Mouse (Mus musculus): ENCODE data around the gene Actl6a. TPM values are rescaled to one million over a fixed set of nuclear protein-coding genes. Genes with fewer than 3 reads are reported as not detected.
"Not testable (repeated sequence)": the region's sequence is repeated elsewhere in the genome, so short reads cannot be mapped to it uniquely, and the experiment has no call there.

Gene Actl6a
- 266 and 278 TPM in 2 replicates for polyA plus RNA-seq (2016; fragmentation: Nextera tagmentation; extraction: Ambion mirVana)

DNA sequence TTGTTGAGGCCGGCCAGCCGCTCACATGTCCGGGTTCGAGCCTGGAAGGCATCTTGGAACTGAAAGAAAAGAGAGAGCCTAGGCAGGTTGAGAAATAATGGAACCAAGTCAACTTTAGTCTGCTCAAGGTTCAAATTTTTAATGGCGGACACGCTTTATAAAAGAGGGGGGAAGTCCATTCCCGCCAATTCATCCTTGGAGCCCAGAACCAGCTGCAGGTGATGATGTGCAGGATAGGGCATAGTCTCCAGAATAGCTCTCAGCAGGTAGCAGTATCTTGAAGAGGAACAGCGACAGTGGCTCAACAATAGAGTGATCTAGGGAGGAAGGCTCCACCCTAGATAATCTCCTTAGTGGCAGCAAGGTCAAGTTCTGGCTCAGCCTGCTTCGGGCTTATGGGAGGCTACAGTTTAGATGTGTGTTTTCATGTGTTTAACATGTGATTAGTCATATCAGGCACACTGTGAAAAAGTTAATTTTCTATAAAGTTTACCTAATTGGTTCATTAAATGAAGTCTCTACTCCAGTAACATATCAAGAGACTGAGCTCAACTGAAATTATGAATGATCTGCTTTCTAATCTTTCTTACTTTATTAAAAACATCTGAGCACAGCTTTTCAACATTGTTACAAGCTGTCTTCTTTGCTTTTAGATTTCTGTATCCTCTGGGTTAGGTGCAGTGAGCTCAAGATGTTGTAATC, at the start of gene Actl6a:
Actl6a (plus strand) TSS at position 652 of the 702 bp plus-strand sequence.
- 80% methylated on average over 9 of the region's 9 CpGs for WGBS

GRCm38 (mm10) chr3:32656398-32656994, 49.6 kb upstream of the Actl6a start:
- Histone ChIP-seq H3K9me3 (replicated peaks) (no peaks in the 10 kb centered on the region), H3K27me3 (ENCODE audit: low read depth, poor library complexity, severe bottlenecking) (no peaks in the 10 kb centered on the region), H3K4me3 (no peak overlapping the region), H3K27ac (replicated peaks) (no peak overlapping the region), H3K4me1 (peaks cover 9% of the 10 kb centered on the region), H3K36me3 (no peaks in the 10 kb centered on the region)
- 92% methylated on average over 10 of the region's 10 CpGs for WGBS
- no peak for DNase-seq (ENCODE audit: low spot score)

More for the DNA sequence above, at the start of gene Actl6a:
- H3K27me3 ChIP-seq (ENCODE audit: low read depth, poor library complexity, severe bottlenecking); H3K9me3 ChIP-seq (replicated peaks); H3K4me3 ChIP-seq; H3K36me3 ChIP-seq; H3K27ac ChIP-seq (replicated peaks); DNase-seq (ENCODE audit: low spot score): not testable (repeated sequence)
- peaks cover 13% of the 10 kb centered on the region for H3K4me1 ChIP-seq

DNA sequence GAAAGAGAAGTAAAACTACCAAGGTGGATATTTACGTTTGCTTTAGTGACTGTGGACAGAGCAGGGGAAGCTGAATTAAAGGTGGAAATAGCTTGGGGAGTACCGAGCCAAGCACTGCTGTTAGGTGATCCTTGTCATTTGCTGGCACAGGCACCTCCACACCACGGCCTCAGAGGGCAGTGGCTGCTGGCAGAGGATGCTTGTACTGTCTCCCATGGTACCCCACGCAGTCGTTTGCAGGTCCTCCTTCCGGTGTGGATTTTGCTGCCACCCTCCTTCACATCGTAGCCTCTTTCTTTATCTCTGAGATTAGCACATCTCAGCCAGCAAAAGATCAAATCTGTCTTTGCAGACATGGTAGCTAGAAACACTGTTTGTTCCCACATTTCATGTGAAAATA, 47.7 kb upstream of the Actl6a start:
- H3K27me3 ChIP-seq (ENCODE audit: low read depth, poor library complexity, severe bottlenecking): no peaks in the 10 kb centered on the region
- 82% methylated on average over 7 of the region's 7 CpGs for WGBS
- no peak overlapping the region for H3K27ac ChIP-seq (replicated peaks)
- peaks cover 9% of the 10 kb centered on the region for H3K4me1 ChIP-seq
- no peaks in the 10 kb centered on the region for H3K9me3 ChIP-seq (replicated peaks)
- H3K4me3 ChIP-seq: no peak overlapping the region
- DNase-seq (ENCODE audit: low spot score): no peak
- H3K36me3 ChIP-seq: no peaks in the 10 kb centered on the region

- WGBS: 86% methylated on average over 16 of the region's 16 CpGs
- no peak for DNase-seq (ENCODE audit: low spot score)
- no peak overlapping the region for H3K27ac ChIP-seq (replicated peaks)
- H3K4me3 ChIP-seq: no peak overlapping the region
- no peaks in the 10 kb centered on the region for H3K36me3 ChIP-seq
- H3K27me3 ChIP-seq (ENCODE audit: low read depth, poor library complexity, severe bottlenecking): no peaks in the 10 kb centered on the region
- H3K9me3 ChIP-seq (replicated peaks): no peaks in the 10 kb centered on the region
- H3K4me1 ChIP-seq: peaks cover 9% of the 10 kb centered on the region
These were observed 47.3 kb upstream of the Actl6a start for GRCm38 (mm10) chr3:32658821-32659220.

GRCm38 (mm10) chr3:32659506-32659905, 46.6 kb upstream of the Actl6a start:
- Histone ChIP-seq H3K36me3 (no peaks in the 10 kb centered on the region), H3K4me1 (peaks cover 9% of the 10 kb centered on the region), H3K27me3 (ENCODE audit: low read depth, poor library complexity, severe bottlenecking) (no peaks in the 10 kb centered on the region), H3K4me3 (no peak overlapping the region), H3K9me3 (replicated peaks) (no peaks in the 10 kb centered on the region), H3K27ac (replicated peaks) (no peak overlapping the region)
- WGBS: 87% methylated on average over 2 of the region's 2 CpGs
- DNase-seq (ENCODE audit: low spot score): no peak

GRCm38 (mm10) chr3:32660276-32660675, 45.8 kb upstream of the Actl6a start:
- DNase-seq (ENCODE audit: low spot score): no peak
- Histone ChIP-seq H3K4me1 (peaks cover 9% of the 10 kb centered on the region), H3K27ac (replicated peaks) (no peak overlapping the region), H3K36me3 (no peaks in the 10 kb centered on the region), H3K27me3 (ENCODE audit: low read depth, poor library complexity, severe bottlenecking) (no peaks in the 10 kb centered on the region), H3K9me3 (replicated peaks) (no peaks in the 10 kb centered on the region), H3K4me3 (no peak overlapping the region)
- WGBS: 61% methylated on average over 8 of the region's 8 CpGs

- no peak overlapping the region; the same call in 1 of the 2 replicates for H3K27ac ChIP-seq (replicated peaks)
- WGBS: 75% methylated on average over 8 of the region's 8 CpGs
- H3K27me3 ChIP-seq (ENCODE audit: low read depth, poor library complexity, severe bottlenecking): no peaks in the 10 kb centered on the region
- no peaks in the 10 kb centered on the region for H3K9me3 ChIP-seq (replicated peaks)
- peaks cover 9% of the 10 kb centered on the region for H3K4me1 ChIP-seq
- DNase-seq (ENCODE audit: low spot score): no peak
- H3K4me3 ChIP-seq: no peak overlapping the region
- H3K36me3 ChIP-seq: no peaks in the 10 kb centered on the region
These were observed 45.1 kb upstream of the Actl6a start for GRCm38 (mm10) chr3:32660831-32661555.

GRCm38 (mm10) chr3:32661556-32661930, 44.6 kb upstream of the Actl6a start:
- 95% methylated on average over 3 of the region's 3 CpGs for WGBS
- no peak overlapping the region for H3K4me3 ChIP-seq
- DNase-seq (ENCODE audit: low spot score): no peak
- no peaks in the 10 kb centered on the region for H3K9me3 ChIP-seq (replicated peaks)
- H3K36me3 ChIP-seq: no peaks in the 10 kb centered on the region
- H3K27ac ChIP-seq (replicated peaks): no peak overlapping the region
- H3K27me3 ChIP-seq (ENCODE audit: low read depth, poor library complexity, severe bottlenecking): no peaks in the 10 kb centered on the region
- peaks cover 9% of the 10 kb centered on the region for H3K4me1 ChIP-seq

- no peaks in the 10 kb centered on the region for H3K27me3 ChIP-seq (ENCODE audit: low read depth, poor library complexity, severe bottlenecking)
- H3K9me3 ChIP-seq (replicated peaks): no peaks in the 10 kb centered on the region
- H3K4me3 ChIP-seq: no peak overlapping the region
- H3K27ac ChIP-seq (replicated peaks): no peak overlapping the region
- H3K36me3 ChIP-seq: no peaks in the 10 kb centered on the region
- no peaks in the 10 kb centered on the region for H3K4me1 ChIP-seq
- WGBS: 84% methylated on average over 9 of the region's 9 CpGs
- DNase-seq (ENCODE audit: low spot score): no peak
These were observed 37.7 kb upstream of the Actl6a start for GRCm38 (mm10) chr3:32668256-32668959.

- Histone ChIP-seq H3K9me3 (replicated peaks) (no peaks in the 10 kb centered on the region), H3K36me3 (no peaks in the 10 kb centered on the region), H3K4me3 (no peak overlapping the region), H3K4me1 (no peaks in the 10 kb centered on the region), H3K27me3 (ENCODE audit: low read depth, poor library complexity, severe bottlenecking) (no peaks in the 10 kb centered on the region), H3K27ac (replicated peaks) (no peak overlapping the region)
- WGBS: 79% methylated on average over 6 of the region's 6 CpGs
- no peak for DNase-seq (ENCODE audit: low spot score)
These were observed 36.9 kb upstream of the Actl6a start for GRCm38 (mm10) chr3:32669211-32669610.

GRCm38 (mm10) chr3:32670196-32670595, 35.9 kb upstream of the Actl6a start:
- Histone ChIP-seq H3K9me3 (replicated peaks) (no peaks in the 10 kb centered on the region), H3K4me3 (no peak overlapping the region), H3K4me1 (no peaks in the 10 kb centered on the region), H3K27me3 (ENCODE audit: low read depth, poor library complexity, severe bottlenecking) (no peaks in the 10 kb centered on the region), H3K27ac (replicated peaks) (no peak overlapping the region), H3K36me3 (no peaks in the 10 kb centered on the region)
- no peak for DNase-seq (ENCODE audit: low spot score)
- 93% methylated on average over 4 of the region's 4 CpGs for WGBS

GRCm38 (mm10) chr3:32673151-32673550, 32.9 kb upstream of the Actl6a start:
- no peaks in the 10 kb centered on the region for H3K27me3 ChIP-seq (ENCODE audit: low read depth, poor library complexity, severe bottlenecking)
- no peaks in the 10 kb centered on the region for H3K36me3 ChIP-seq
- H3K4me1 ChIP-seq: no peaks in the 10 kb centered on the region
- no peaks in the 10 kb centered on the region for H3K9me3 ChIP-seq (replicated peaks)
- H3K4me3 ChIP-seq: no peak overlapping the region
- no peak overlapping the region for H3K27ac ChIP-seq (replicated peaks)
- no peak for DNase-seq (ENCODE audit: low spot score)

All from midbrain, embryonic 10.5 days (tissue).